Mouse (Mus musculus) lung, adult 2 months (tissue): ENCODE measurements around the gene Sim2. TPM values are rescaled to one million over a fixed set of nuclear protein-coding genes. Genes with fewer than 3 reads are reported as not detected.

ENCODE experiments used
- DNase-seq: peaks from one replicate; pipeline ENCODE4 v3.0.0; 2022
- H3K4me1 ChIP-seq: fragments of 200-500 bp; 2 replicates; pipeline ENCODE4 v1.6.1; 2011; ENCODE audit warnings: low read length; ENCODE audit not compliant: control insufficient read depth, insufficient read depth
- H3K4me3 ChIP-seq: fragments of 200-500 bp; replicated peaks from 2 replicates; pipeline ENCODE3; 2011; ENCODE audit warnings: low read depth, mild to moderate bottlenecking, control low read depth, low read length; ENCODE audit errors: extremely low read depth
- CTCF ChIP-seq: fragments of 200-500 bp; IDR thresholded peaks from 2 replicates; pipeline ENCODE4 v1.5.1; 2011; ENCODE audit warnings: mild to moderate bottlenecking, low read length, control low read depth; ENCODE audit not compliant: insufficient read depth
- POLR2A ChIP-seq: fragments of 200-500 bp; IDR thresholded peaks from 2 replicates; pipeline ENCODE4 v1.6.1; 2011; ENCODE audit warnings: low read depth, mild to moderate bottlenecking, control low read depth, low read length, borderline replicate concordance; ENCODE audit errors: extremely low read depth
- WGBS: fragments of 180-500 bp; shearing (Covaris S2); methylation state at CpG from one replicate; pipeline ENCODE4 v1.1.7; 2018; 5-methylcytosine and 5-hydroxymethylcytosine counted together
- polyA plus RNA-seq: library from polyadenylated mRNA; depleted of rRNA; stranded (reverse); fragments of >200 nt; gene quantifications from 2 replicates; pipeline ENCODE4 v1.2.3, GENCODE M21; 2012

Sim2 gene
- polyA plus RNA-seq, 1 experiment = 8.8 TPM

DNA sequence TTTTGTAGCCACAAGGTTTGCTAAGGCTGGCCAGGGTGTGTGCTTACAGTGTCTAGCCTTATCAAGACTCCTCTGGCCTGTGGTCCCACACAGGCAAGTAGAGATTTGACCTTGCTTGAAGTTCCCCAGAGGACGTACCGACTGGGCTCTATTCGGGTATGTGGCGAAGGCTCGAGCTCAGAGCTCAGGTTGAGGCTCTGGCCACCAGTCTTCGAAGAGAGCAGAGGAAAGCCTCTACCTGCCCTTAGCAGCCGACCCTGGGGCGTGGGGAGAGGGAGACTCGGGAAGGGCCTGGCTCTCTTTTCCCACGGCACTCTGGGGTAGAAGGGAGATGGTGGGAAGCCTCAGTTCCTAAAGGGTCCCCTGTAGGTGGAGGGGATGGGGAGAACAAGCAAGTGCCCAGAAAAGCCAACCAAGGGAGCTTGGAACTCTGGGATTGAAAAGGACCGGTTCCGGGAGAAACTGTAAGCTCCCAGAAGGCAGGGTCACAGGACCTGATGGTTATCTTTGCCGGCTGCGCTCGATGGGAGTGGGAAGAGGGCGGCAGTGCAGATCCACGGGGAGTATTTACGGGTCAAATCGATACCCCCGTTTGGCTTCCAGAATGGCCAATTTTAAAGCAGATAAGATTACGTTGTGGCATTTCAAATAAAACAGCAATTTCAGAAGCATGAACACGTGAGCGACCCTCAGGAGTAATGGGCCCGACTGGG is 8.6 kb downstream of the Sim2 start:
- no peak overlapping the region for H3K4me3 ChIP-seq
- no peak for TF ChIP-seq POLR2A
- TF ChIP-seq CTCF = no peak
- no peaks in the 10 kb centered on the region for H3K4me1 ChIP-seq
- DNase-seq = no peak
- WGBS = 5% methylated on average over 24 of the region's 24 CpGs

DNA sequence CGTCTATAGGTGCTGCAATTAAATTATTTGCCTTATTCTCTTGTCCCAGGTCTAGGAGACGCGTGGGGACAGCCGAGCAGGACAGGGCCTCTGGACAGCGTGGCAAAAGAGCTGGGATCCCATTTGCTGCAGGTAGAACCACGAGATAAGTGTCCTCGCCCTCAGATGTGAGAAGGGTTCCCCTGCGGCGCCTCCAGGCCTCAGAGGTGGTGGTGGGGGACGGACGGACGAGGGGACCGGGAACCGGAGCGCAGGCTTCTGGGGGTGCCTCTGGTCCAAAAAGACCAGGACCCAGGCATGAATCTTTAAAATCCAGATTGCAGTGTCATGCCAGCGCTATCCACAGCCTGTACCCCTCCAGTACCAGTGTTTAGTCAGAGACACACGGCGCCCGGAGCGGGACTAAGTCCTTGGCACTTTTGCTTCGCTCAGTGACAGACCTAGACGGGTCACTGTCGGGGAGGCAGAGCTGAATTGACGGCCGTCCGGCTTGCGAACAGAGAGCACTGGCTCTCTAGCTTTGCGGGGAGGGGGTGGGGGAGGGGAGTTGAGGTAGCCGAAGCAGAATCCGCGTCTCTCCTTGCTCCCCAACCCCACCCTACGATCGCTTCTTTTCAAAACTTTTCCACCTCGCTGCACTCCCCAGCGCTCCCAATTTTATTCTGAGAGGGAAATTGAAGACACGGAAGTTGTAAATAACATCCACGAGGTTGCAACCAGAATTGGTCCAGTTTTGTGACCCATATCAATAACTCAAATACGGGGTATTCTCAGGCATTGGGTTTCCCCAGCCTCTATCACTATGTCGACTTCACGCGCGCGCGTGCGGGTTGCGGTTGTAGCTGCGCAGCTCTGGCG is 9.7 kb downstream of the Sim2 start:
- WGBS = 7% methylated on average over 48 of the region's 48 CpGs
- no peak for DNase-seq
- no peak overlapping the region for H3K4me3 ChIP-seq
- H3K4me1 ChIP-seq = no peaks in the 10 kb centered on the region
- TF ChIP-seq CTCF (no peak), POLR2A (no peak)

DNA sequence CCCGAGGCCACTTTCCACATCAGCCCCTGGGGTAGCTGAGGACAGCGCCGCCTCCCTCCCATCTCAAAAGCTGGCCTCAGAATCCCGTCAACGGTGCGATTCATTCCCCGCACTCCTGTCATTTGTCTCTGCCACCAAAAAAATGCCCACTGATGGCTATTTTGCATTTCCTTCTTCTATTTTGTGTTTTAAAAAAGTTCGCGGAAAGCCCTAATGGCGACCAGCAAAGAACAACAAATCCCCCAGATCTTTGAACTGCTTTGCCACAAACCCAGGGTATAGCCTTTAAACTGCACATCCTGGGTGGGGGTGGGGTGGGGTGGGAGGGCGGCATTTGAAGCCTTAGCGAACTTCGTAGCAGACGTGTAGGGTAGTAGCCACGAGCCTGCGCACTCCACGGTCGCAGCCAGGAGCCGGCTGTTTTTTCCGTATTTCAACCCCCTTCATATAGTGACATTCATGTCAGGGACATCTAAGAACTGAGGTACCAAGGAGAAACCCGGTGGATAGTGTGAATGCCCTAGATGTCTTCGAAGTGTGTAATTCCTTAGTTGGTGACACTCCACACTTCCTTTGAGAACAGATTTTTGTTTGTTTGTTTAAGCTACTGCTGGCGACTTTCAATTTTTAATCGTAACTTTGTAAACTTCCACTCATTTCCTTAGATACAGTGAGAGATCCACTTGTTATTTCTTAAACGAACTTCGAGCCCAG is 10.5 kb downstream of the Sim2 start:
- 8% methylated on average over 26 of the region's 26 CpGs for WGBS
- H3K4me3 ChIP-seq = no peak overlapping the region
- no peak for DNase-seq
- no peaks in the 10 kb centered on the region for H3K4me1 ChIP-seq
- no peak for TF ChIP-seq CTCF
- TF ChIP-seq POLR2A = no peak

DNA sequence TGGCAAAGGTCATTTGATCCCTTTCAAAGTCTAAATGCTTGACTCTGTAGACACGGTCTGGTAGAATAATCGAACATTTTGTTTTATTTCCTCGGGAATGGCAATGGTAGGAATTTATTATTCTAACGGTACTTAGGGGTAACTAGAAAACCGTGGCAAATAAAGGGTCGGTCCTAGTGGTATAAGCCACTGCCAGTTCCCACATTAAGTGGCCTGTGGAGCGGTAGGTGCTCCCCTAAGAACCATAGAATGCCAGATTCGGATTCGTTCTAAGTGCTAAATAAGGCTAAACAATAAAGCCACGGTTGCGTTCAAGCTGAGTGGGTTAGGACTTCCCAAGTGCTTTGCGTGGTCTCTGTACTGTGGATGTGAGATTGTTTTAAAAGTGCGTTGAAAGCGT is 11.7 kb downstream of the Sim2 start:
- no peak for DNase-seq
- no peak for TF ChIP-seq POLR2A
- TF ChIP-seq CTCF = no peak
- 9% methylated on average over 14 of the region's 14 CpGs for WGBS
- Histone ChIP-seq H3K4me1 (no peaks in the 10 kb centered on the region), H3K4me3 (no peak overlapping the region)

DNA sequence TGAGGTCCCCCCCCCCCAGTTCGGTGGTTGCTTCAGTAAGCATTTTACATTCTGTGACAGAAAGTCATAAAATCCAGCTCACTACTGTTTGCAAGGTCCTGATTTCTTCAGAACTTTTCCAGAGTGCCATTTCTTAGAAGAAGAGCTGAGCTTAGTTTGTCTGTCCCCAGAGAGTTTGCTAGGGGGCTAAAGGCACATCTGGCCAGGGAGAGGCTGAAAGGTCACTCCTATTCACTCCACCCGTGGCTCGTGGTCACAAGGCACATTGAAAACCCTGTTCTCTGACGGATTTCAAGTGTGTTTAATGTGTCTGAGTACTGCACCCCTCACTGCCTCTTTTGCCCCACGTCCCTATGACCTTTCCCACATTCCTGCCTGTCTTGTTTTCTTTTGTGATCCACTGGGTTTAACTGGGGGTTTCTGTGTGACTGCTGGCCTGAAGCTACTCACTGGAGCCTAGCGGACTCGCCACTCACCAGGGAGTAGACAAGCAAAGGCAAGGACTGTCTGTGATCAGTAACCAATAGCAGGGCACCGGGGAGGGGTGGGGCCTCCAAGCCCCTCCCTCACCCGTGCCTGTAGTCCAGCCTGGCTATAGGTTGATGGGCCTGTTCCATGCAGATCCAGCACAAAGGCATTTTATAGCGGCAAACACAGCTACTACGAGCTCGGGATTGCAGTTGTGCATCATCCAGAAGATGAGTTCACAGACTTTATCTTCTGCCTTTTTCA is 13.2 kb downstream of the Sim2 start:
- Histone ChIP-seq H3K4me3 (no peak overlapping the region), H3K4me1 (no peaks in the 10 kb centered on the region)
- 27% methylated on average over 12 of the region's 12 CpGs for WGBS
- DNase-seq = no peak
- no peak for TF ChIP-seq CTCF
- no peak for TF ChIP-seq POLR2A

DNA sequence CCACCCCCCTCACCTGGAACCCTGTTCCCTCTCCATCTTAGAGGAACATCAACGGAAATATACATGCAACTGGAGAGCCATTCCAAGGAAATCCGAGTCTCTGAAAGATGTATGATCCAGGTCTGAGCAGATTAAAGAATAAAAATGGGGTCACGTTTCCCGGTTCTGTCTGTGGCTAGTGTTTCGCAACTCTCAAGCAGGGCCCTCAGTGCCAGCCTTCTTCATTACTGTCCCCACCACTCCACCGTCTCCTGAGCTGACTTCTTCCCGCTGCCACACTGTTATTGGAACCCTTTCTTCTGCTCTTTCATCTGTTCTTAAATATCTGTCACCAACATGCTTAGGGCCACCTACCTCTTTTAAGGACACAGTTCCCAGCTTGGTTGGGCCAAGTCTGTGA is 28.4 kb downstream of the Sim2 start:
- no peak for DNase-seq
- Histone ChIP-seq H3K4me3 (no peak overlapping the region), H3K4me1 (no peaks in the 10 kb centered on the region)
- TF ChIP-seq POLR2A (no peak), CTCF (no peak)
- 62% methylated on average over 7 of the region's 7 CpGs for WGBS

DNA sequence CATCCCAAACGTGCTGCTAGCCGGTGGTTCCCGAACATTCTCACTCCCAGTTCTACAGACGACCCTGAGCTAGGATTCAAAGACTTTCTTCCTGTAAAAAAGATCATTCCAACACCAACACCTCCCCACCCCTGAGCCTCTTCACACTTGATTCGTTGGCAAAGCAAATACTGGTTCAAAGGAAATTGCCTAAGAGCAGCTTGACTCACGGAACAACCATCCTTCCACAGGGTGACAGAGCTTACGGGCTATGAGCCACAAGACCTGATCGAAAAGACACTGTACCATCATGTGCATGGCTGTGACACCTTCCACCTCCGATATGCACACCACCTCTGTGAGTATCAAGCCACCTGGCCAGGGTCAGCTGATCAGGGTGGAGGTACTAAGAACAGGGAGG is 30.0 kb downstream of the Sim2 start:
- no peak for TF ChIP-seq POLR2A
- no peak for TF ChIP-seq CTCF
- no peak for DNase-seq
- Histone ChIP-seq H3K4me1 (no peaks in the 10 kb centered on the region), H3K4me3 (no peak overlapping the region)
- WGBS = 58% methylated on average over 9 of the region's 9 CpGs

DNA sequence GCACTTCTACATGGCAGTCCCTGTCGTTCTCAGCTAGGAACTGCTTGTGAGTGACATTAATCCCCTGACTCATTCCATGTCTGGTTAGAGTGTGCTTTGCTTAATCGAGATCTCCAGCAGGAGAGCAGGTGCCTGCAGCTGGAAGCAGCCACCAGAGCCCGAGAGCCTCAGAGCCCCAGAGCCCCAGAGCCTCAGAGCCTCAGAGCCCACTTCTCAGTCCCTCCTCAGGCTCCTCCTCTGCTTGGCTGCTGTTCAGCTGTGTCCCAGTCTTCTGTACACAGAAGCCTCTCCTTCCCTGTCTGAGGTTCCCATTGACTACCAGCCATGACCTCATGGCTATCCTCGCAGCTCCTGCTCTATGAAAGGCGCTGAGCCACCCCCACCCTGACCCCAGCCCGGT is 32.6 kb downstream of the Sim2 start:
- Histone ChIP-seq H3K4me1 (no peaks in the 10 kb centered on the region), H3K4me3 (no peak overlapping the region)
- no peak for DNase-seq
- TF ChIP-seq POLR2A (no peak), CTCF (no peak)
- WGBS = 48% methylated on average over 6 of the region's 6 CpGs

DNA sequence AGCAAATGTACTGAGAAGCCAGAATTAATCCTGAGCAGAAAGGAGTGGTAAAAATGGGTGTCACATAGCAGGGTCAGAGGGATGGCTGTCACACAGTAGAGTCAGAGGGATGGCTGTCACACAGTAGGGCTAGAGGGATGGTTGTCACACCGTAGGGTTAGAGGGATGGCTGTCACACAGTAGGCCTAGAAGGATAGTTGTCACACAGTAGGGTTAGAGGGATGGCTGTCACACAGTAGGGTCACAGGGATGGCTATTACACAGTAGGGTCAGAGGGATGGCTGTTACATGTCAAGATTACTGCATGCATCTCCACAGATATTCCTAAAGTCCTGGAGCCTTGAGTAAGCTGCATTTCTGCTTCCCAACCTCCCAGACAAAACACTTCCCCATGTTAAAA is 33.7 kb downstream of the Sim2 start:
- DNase-seq = no peak

More for the DNA sequence above, 33.7 kb downstream of the Sim2 start:
- TF ChIP-seq CTCF = no peak
- no peak for TF ChIP-seq POLR2A
- 100% methylated on average over 1 of the region's 1 CpGs for WGBS
- no peak overlapping the region for H3K4me3 ChIP-seq
- H3K4me1 ChIP-seq = no peaks in the 10 kb centered on the region
